Mouse (Mus musculus): ENCODE data around the gene Cmc2.

Cmc2 gene

GRCm38 (mm10) chr8:116905252-116905651 is 16.0 kb downstream of the Cmc2 start:
- DNase-seq: peak; percentile 23

GRCm38 (mm10) chr8:116904736-116905135 is 16.5 kb downstream of the Cmc2 start:
- DNase-seq: no peak

DNA sequence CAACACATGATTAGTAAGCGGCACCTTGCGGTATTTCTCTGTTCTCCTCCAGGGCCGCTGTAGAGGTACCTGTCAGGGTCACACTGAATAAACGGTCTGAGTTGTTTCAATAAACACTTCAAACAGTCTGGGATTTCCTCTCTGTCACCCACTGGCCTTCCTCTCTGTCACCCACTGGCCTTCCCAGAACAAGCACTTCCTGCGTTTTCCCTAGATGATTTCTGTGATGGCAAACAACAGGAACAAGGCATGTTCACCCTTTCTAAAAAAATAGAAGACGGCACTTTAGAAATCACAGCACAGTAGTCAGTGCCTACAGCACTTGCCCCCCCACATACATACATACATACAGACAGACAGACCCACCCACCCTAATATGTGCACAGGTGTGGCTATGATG is 25.7 kb downstream of the Cmc2 start:
- DNase-seq: no peak

GRCm38 (mm10) chr8:116893938-116894337 is 27.3 kb downstream of the Cmc2 start:
- no peak for DNase-seq

- no peak for DNase-seq
Measured at GRCm38 (mm10) chr8:116892636-116893035, 28.6 kb downstream of the Cmc2 start.

DNA sequence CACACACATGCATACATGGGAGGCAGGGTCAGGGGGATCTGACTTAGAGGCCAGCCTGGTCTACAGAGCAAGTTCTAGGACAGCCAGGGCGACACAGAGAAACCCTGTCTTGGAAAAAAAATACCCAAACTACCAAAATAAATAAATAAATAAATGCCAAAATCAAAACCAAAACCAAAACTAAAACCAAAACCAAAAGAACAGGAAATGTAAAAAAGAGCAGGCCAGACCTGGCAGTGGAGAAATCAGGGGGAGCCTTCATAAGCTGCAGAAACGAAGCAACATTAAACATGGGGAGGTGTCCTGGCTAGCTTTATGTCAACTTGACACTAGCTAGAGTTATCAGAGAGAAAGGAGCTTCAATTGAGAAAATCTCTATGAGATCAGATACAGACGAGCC is 29.1 kb downstream of the Cmc2 start:
- no peak for DNase-seq

DNA sequence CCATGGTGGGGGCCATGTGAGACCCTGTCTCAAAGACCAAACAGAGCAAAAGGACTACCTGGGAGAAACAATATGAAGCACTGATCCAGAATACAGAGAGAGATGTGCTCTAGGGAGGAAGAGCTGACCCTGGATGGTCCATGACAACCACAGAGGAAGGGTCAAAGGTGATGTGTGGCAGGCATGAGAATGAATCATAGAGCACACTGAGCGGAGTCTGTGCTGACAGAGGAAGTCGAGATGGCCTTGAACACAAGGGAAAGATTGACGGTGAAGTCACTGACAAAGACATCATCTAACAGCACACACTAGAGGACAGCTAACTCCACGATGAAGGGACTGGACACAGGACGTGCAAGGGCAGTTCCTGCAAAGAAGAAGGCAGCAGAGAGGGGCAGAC is 29.8 kb downstream of the Cmc2 start:
- no peak for DNase-seq

- no peak for DNase-seq
Measured at GRCm38 (mm10) chr8:116887813-116888212, 33.4 kb downstream of the Cmc2 start.

DNA sequence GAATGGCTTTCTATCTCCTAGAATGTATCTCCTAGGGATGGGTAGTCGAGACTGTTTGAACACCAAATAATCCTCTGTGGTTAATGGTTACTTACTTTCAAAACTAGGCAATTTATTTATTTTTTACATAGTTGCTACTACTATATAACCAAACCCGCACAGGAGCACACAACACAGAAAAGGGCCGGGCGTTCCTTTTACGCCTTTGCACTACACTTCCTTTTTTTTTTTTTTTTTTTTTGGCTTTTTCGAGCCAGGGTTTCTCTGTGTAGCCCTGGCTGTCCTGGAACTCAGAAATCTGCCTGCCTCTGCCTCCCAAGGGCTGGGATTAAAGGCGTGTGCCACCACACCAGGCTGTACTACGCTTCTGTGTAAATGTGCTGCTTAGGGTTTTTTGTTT is 39.9 kb downstream of the Cmc2 start:
- DNase-seq: no peak

GRCm38 (mm10) chr8:116875798-116876450 is 45.3 kb downstream of the Cmc2 start:
- peak; percentile 30 for DNase-seq

DNA sequence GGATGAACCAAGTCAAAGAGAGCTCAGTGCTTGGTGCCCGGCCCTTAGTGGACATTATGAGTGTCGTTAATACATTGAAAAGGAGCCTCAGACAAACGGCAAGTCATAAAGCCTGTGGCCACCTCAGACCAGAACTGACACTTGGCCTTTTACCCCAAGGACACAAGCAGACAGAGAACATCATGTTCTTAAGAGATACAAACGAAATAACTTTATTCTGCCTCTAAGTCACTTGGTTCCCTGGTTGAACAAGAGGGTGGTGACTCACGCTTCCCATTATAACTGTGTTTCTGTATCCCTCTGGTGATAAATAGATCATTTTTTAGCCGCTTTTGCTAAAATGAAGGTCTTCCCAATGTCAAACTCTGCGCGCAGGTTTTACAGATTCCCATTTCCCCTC is 47.3 kb downstream of the Cmc2 start:
- no peak for DNase-seq

DNA sequence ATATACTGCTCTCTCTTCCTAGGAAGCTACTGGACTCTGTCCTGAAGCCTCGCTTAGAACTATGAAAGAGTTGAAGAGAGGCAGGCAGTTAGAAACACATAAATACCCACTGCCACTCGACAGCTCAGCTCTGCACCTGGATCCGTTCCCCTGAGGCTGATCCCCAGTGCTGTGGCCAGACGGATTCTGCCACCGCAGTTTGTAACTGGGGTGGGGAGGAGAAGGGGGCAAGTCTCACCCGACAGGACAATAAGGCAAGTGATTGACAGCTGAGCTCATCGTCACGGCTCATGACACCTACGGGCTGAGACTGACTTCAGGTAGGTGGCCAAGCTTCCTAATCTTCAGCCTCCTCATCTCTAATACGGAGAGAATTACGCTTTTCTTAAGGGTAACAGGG is 47.7 kb downstream of the Cmc2 start:
- DNase-seq: peak; percentile 28

DNA sequence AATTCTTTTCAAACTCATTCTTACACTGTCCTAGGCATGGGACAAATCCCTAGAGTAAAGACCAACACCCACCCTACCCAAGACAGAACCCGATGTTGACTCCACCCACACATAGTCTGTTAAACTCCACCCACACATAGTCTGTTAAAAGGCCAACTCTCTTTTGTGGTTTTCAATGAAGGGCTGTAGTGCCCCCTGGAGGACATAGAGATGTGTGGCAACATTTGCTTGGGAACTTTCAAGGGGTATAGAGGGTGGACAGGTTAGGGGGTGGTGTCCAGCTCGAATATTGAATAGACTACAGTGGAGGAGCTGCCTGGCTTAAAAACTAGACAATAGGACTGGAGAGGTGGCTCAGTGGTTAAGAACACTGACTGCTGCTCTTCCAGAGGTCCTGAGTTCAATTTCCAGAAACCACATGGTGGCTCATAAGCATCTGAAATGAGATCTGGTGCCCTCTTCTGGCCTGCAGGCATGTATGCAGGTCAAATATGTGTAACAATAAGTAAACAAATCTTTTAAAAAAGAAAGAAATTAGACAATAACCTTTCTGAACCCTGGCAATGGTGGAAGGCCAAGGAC is 48.4 kb downstream of the Cmc2 start:
- DNase-seq: peak; percentile 29

DNA sequence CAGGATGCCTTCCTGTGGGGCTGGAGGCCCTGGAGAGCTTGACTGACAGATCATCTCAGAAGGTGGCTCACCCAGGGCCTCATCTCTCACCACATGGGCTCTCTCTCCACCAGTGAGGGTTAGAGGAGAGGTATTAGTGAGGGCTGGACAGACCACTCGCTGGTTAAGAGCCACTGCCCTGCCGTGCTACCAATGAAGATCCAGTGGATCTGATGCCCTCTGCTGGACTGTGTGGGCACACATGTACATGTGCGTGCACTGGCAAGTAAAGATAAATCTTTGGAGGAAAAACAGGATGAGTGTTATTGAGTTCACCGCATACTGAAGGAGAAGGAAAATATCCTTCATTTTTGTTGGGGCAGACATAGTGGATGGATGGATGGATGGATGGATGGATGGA is 52.6 kb downstream of the Cmc2 start:
- peak; percentile 11 for DNase-seq

GRCm38 (mm10) chr8:116867321-116867720 is 53.9 kb downstream of the Cmc2 start:
- no peak for DNase-seq

- peak; percentile 75 for DNase-seq
Measured at GRCm38 (mm10) chr8:116866118-116866903, 54.9 kb downstream of the Cmc2 start.

GRCm38 (mm10) chr8:116864514-116864913 is 56.7 kb downstream of the Cmc2 start:
- DNase-seq: no peak

DNA sequence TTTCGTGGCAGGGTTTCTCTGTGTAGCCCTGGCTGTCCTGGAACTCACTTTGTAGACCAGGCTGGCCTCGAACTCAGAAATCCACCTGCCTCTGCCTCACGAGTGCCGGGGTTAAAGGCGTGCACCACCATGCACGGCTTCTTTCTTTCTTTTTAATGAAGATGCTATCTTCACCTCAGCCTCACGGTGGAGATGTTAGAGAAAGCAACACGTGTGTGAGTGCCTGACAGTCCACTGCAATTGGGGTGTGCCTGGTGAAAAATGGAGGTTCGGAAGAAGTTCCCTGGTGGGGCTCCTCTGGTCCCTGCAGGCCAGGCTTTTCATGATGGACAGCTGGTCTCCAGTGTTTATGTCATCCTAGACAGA is 57.2 kb downstream of the Cmc2 start:
- no peak for DNase-seq

GRCm38 (mm10) chr8:116863357-116864021 is 57.8 kb downstream of the Cmc2 start:
- peak; percentile 15 for DNase-seq

DNA sequence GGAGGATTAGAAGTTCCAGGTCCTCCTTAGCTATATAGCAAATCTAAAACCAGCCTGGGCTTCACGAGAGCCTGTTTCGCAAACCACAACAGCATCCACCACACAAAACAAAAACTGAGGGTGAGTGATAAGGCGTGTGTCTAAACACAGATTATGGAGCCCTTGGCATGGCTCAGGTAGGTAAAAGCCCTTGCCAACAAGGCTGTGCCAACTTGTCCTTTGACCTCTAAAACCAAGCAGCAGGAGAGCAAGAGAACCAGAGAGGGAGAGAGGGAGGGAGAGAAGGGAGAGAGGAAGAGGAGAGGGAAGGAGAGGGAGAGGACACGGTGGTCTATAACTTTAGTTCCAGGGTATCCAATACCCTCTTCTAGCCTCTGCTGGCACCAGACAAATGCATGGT is 59.1 kb downstream of the Cmc2 start:
- DNase-seq: no peak

DNA sequence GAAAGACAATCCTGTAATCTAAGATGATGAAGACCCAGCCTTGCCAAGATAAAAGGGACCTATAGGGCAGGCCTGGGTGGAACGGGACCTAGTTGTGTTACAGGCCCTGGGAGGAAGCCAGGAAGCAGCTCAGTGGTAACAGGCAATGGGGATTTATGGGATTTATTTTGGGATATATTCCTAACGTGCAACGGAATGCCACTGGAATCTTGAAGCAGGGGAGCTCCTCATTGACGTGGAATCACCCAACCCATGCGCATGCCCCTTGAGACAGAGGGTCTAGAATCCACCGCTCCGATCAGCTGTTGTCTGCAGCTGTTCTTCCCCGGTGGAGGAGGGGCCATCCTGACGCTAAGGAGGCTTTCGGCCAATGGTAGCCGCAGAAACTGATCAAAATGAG is 69.2 kb downstream of the Cmc2 start:
- DNase-seq: no peak

DNA sequence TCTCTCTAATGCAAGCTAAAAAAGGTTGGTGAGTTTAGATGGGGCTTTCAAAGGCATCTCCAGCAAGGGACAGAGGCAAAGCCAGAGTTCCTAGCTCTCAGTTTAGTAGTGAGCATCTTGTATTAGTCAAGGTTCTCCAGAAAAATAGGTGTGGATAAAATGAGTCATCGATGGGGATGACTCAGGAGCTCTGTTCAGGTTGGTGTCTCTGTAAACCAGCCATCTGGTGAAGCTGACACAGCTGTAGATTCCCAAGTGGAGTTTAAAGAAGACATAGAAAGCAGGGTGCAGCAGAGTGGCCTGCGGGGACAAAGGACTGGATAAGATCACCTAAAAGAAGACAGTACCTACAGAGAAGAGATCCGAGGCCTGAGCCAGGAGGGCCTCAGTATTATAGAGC is 73.2 kb downstream of the Cmc2 start:
- no peak for DNase-seq

DNA sequence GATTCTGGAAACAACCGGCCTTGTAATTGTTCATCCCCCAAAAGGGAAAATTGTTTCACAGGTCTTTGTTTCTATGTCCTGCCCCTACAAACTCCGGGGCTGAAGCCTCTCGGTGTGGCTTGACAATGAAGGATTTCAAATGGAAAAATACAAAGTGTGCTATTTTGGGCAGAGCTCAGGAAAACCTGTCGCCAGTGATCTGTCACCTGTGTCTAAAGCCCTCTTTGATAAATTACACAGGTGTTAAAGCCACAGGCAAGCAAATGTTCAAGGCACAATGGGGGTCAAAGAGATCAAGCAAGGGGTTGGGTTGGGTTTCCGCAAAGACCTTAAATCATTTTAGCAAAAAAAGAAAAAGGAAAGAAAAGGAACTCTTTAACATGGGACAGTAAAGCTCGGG is 78.6 kb downstream of the Cmc2 start:
- DNase-seq: no peak
